Mouse (Mus musculus): ENCODE measurements at regions not wholly inside any gene's neighbourhood (a gene's known extent, or its start where the extent isn't known, plus 50 kb on each side); places are given as distances from the start of the nearest gene placed in this dataset.

GRCm38 (mm10) chr5:101169074-101169473 lies 323.6 kb downstream of the Gpat3 start:
- H3K9me3 ChIP-seq (replicated peaks; ENCODE audit: insufficient read depth, low read length) = no peaks in the 10 kb centered on the region
- TF ChIP-seq USF1 (IDR thresholded peaks at IDR 0.05; ENCODE audit: low read depth, low read length) = no peak
- TF ChIP-seq MYC (IDR thresholded peaks at IDR 0.05; ENCODE audit: low read depth, low read length) = no peak
- TF ChIP-seq RAD21 (IDR thresholded peaks at IDR 0.05; ENCODE audit: low read depth, low read length) = no peak
- no peak for TF ChIP-seq GATA1 (IDR thresholded peaks at IDR 0.05; ENCODE audit: low read depth, low read length)

GRCm38 (mm10) chr5:101163624-101164213 lies 318.2 kb downstream of the Gpat3 start:
- no peaks in the 10 kb centered on the region for H3K27me3 ChIP-seq (ENCODE audit: control insufficient read depth in 1 of 2, insufficient read depth in 2 of 2, low read length in 2 of 2)
- no peaks in the 10 kb centered on the region for H3K79me2 ChIP-seq (ENCODE audit: control insufficient read depth, insufficient read depth, low read length, poor library complexity)
- no peak overlapping the region for H3K9ac ChIP-seq (ENCODE audit: control insufficient read depth, low read depth, low read length, poor library complexity, severe bottlenecking)
- TF ChIP-seq UBTF (IDR thresholded peaks at IDR 0.05; ENCODE audit: borderline replicate concordance, insufficient read depth, low read depth, low read length) (no peak), KAT2A (conservative IDR thresholded peaks at IDR 0.05; ENCODE audit: low read depth, low read length) (no peak), CHD1 (IDR thresholded peaks at IDR 0.05; ENCODE audit: low read depth, low read length) (no peak), SMC3 (IDR thresholded peaks at IDR 0.05; ENCODE audit: low read depth, low read length) (no peak), SIN3A (IDR thresholded peaks at IDR 0.05; ENCODE audit: low read length) (no peak), MEF2A (IDR thresholded peaks at IDR 0.05; ENCODE audit: extremely low read depth, insufficient replicate concordance, low read depth, low read length, poor library complexity, severe bottlenecking) (no peak), POLR2A (IDR thresholded peaks at IDR 0.05; ENCODE audit: control insufficient read depth in 1 of 2, insufficient read depth in 1 of 2, low read depth in 1 of 2, low read length in 2 of 2, poor library complexity in 1 of 2) (no peak), HCFC1 (IDR thresholded peaks at IDR 0.05; ENCODE audit: low read depth, low read length) (no peak), EP300 (IDR thresholded peaks at IDR 0.05; ENCODE audit: low read depth in 1 of 2, low read length in 2 of 2) (no peak), TCF12 (IDR thresholded peaks at IDR 0.05; ENCODE audit: low read depth, low read length) (no peak), CTCF (IDR thresholded peaks at IDR 0.05 in 2 of 3, conservative IDR thresholded peaks at IDR 0.05 in 1 of 3; ENCODE audit: control insufficient read depth in 1 of 3, insufficient read depth in 1 of 3, low read depth in 2 of 3, low read length in 3 of 3, poor library complexity in 1 of 3, severe bottlenecking in 1 of 3) (no peak)
- no peaks in the 10 kb centered on the region for H3K4me1 ChIP-seq (ENCODE audit: control insufficient read depth in 1 of 2, insufficient read depth in 2 of 2, low read length in 2 of 2)
- no peaks in the 10 kb centered on the region for H3K9me3 ChIP-seq (replicated peaks; ENCODE audit: insufficient read depth, low read length)
- no peak overlapping the region for H3K4me3 ChIP-seq (ENCODE audit: control insufficient read depth in 1 of 2, insufficient read depth in 1 of 2, low read depth in 2 of 2, low read length in 2 of 2)
- no peak for DNase-seq (ENCODE audit: low read depth, low spot score)
- H3K27ac ChIP-seq (ENCODE audit: control insufficient read depth, low read depth, low read length) = no peak overlapping the region
- H3K36me3 ChIP-seq (ENCODE audit: control insufficient read depth in 1 of 2, insufficient read depth in 2 of 2, low read length in 2 of 2) = no peaks in the 10 kb centered on the region

More at GRCm38 (mm10) chr5:101169074-101169473, 323.6 kb downstream of the Gpat3 start:
- H3K36me3 ChIP-seq (ENCODE audit: control insufficient read depth in 1 of 2, insufficient read depth in 2 of 2, low read length in 2 of 2) = no peaks in the 10 kb centered on the region
- H3K27ac ChIP-seq (ENCODE audit: control insufficient read depth, low read depth, low read length) = no peak overlapping the region
- H3K4me3 ChIP-seq (ENCODE audit: control insufficient read depth in 1 of 2, insufficient read depth in 1 of 2, low read depth in 2 of 2, low read length in 2 of 2) = no peak overlapping the region
- no peak overlapping the region for H3K9ac ChIP-seq (ENCODE audit: control insufficient read depth, low read depth, low read length, poor library complexity, severe bottlenecking)
- H3K79me2 ChIP-seq (ENCODE audit: control insufficient read depth, insufficient read depth, low read length, poor library complexity) = no peaks in the 10 kb centered on the region
- DNase-seq (ENCODE audit: low read depth, low spot score) = no peak
- no peaks in the 10 kb centered on the region for H3K4me1 ChIP-seq (ENCODE audit: control insufficient read depth in 1 of 2, insufficient read depth in 2 of 2, low read length in 2 of 2)
- no peaks in the 10 kb centered on the region for H3K27me3 ChIP-seq (ENCODE audit: control insufficient read depth in 1 of 2, insufficient read depth in 2 of 2, low read length in 2 of 2)

- DNase-seq (ENCODE audit: low read depth, low spot score) = no peak
- Histone ChIP-seq H3K79me2 (ENCODE audit: control insufficient read depth, insufficient read depth, low read length, poor library complexity) (no peaks in the 10 kb centered on the region), H3K9me3 (replicated peaks; ENCODE audit: insufficient read depth, low read length) (no peaks in the 10 kb centered on the region), H3K27me3 (ENCODE audit: control insufficient read depth in 1 of 2, insufficient read depth in 2 of 2, low read length in 2 of 2) (no peaks in the 10 kb centered on the region), H3K36me3 (ENCODE audit: control insufficient read depth in 1 of 2, insufficient read depth in 2 of 2, low read length in 2 of 2) (no peaks in the 10 kb centered on the region), H3K27ac (ENCODE audit: control insufficient read depth, low read depth, low read length) (no peak overlapping the region), H3K4me3 (ENCODE audit: control insufficient read depth in 1 of 2, insufficient read depth in 1 of 2, low read depth in 2 of 2, low read length in 2 of 2) (no peak overlapping the region), H3K9ac (ENCODE audit: control insufficient read depth, low read depth, low read length, poor library complexity, severe bottlenecking) (no peak overlapping the region), H3K4me1 (ENCODE audit: control insufficient read depth in 1 of 2, insufficient read depth in 2 of 2, low read length in 2 of 2) (no peaks in the 10 kb centered on the region)
- TF ChIP-seq RCOR1 (IDR thresholded peaks at IDR 0.05; ENCODE audit: low read depth, low read length) = no peak
- no peak for TF ChIP-seq POLR2A (IDR thresholded peaks at IDR 0.05; ENCODE audit: control insufficient read depth in 1 of 2, insufficient read depth in 1 of 2, low read depth in 1 of 2, low read length in 2 of 2, poor library complexity in 1 of 2)
- TF ChIP-seq TAL1 (IDR thresholded peaks at IDR 0.05; ENCODE audit: low read length) = no peak
- TF ChIP-seq ELF1 (IDR thresholded peaks at IDR 0.05; ENCODE audit: low read depth, low read length) = no peak
- no peak for TF ChIP-seq TBP (IDR thresholded peaks at IDR 0.05; ENCODE audit: low read depth, low read length)
- no peak for TF ChIP-seq CTCF (IDR thresholded peaks at IDR 0.05 in 2 of 3, conservative IDR thresholded peaks at IDR 0.05 in 1 of 3; ENCODE audit: control insufficient read depth in 1 of 3, insufficient read depth in 1 of 3, low read depth in 2 of 3, low read length in 3 of 3, poor library complexity in 1 of 3, severe bottlenecking in 1 of 3)
- TF ChIP-seq E2F4 (IDR thresholded peaks at IDR 0.05; ENCODE audit: borderline replicate concordance, low read depth, low read length) = no peak
- TF ChIP-seq CHD2 (IDR thresholded peaks at IDR 0.05; ENCODE audit: low read length) = no peak
- no peak for TF ChIP-seq RAD21 (IDR thresholded peaks at IDR 0.05; ENCODE audit: low read depth, low read length)
- TF ChIP-seq MXI1 (IDR thresholded peaks at IDR 0.05; ENCODE audit: low read depth, low read length) = no peak
- TF ChIP-seq ZNF384 (IDR thresholded peaks at IDR 0.05; ENCODE audit: low read depth, low read length) = no peak
- TF ChIP-seq POLR2AphosphoS2 (IDR thresholded peaks at IDR 0.05; ENCODE audit: low read length) = no peak
- no peak for TF ChIP-seq ZMIZ1 (IDR thresholded peaks at IDR 0.05; ENCODE audit: low read depth, low read length)
- TF ChIP-seq USF2 (IDR thresholded peaks at IDR 0.05; ENCODE audit: borderline replicate concordance in 1 of 2, insufficient read depth in 1 of 2, low read depth in 1 of 2, low read length in 2 of 2) = no peak
Observed at GRCm38 (mm10) chr5:101163112-101163511, 317.6 kb downstream of the Gpat3 start.
